Mouse (Mus musculus): ENCODE data around the gene Inka2.

DNA sequence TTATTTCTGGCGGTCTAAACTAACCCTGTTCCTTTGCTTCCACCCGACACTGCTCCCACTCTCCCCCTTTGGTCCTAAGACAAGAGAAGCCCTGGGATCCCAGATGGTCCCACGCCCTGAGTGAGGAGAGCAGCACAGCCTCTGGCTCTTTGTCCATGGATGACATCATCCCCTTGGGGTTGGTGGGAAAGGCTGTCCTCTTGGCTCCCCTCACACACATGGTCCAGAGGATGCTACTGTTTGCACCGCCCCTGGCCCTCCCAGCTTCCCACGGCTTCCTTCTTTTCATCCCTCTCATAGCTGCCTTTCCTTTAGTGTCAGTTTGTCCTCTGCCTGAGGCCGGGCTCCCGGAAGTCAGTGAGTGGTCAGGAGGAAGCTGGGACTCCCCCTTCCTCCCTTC lies 7.3 kb downstream of the Inka2 start:
- no peak for TF ChIP-seq CTCF (IDR thresholded peaks at IDR 0.05; ENCODE audit: low read depth)
- no peak for TF ChIP-seq EP300 (IDR thresholded peaks at IDR 0.05; ENCODE audit: low read depth)

Data from liver, postnatal 0 days (tissue).